In genomic region chr5:92375368-92375767, GRCm38 (mm10) we compare ENCODE assay signal across 9 mouse cellular contexts. TPM values are rescaled to one million over a fixed set of nuclear protein-coding genes. Genes with fewer than 3 reads are reported as not detected.
DNase-seq lines count a peak whose midpoint lies in the region; ATAC-seq lines count a peak whose summit lies in the region.
"Had no signal": no experiment of that assay in that cellular context is flagged by ENCODE, and none has a peak within 500 bp of the region (broad histone marks: within the 10 kb centered on the region; RNA-seq: fewer than 3 reads in every experiment).

No protein-coding gene starts in this region.

- intact Hi-C loops in heart, postnatal 25 days (cut with DNase I) = no loop called here

- H3K9ac ChIP-seq in lung, embryonic 16.5 days (ENCODE audit: low read length) = no peak overlapping the region
- H3K9ac ChIP-seq: forebrain, postnatal 0 days had no signal

- 71% methylated on average over 17 of the region's 17 CpGs for WGBS in lung, embryonic 16.5 days

- peak; percentile 41 for DNase-seq in layer of hippocampus, adult 9-11 months
- no peak for DNase-seq in layer of hippocampus, adult 11-12 months (ENCODE audit: low spot score)
- DNase-seq in thymus, postnatal 10 days (ENCODE audit: low spot score in 2 of 2) = peak; percentile 23 to 37
- DNase-seq in frontal cortex, postnatal 25 days (ENCODE audit: low spot score in 2 of 2) = no peak
- no peak for DNase-seq in right cerebral cortex, adult 2 months (ENCODE audit: low spot score in 2 of 2)
- DNase-seq in heart, postnatal 25 days (ENCODE audit: low spot score) = no peak
- DNase-seq: forebrain, postnatal 0 days had no signal

- peaks cover 9% of the 10 kb centered on the region for H3K4me1 ChIP-seq in brown adipose tissue, adult 24 weeks (ENCODE audit: control insufficient read depth, insufficient read depth, insufficient read length, low read length)
- H3K4me1 ChIP-seq in lung, embryonic 16.5 days (replicated peaks; ENCODE audit: control insufficient read depth, insufficient read depth, low read length) = no peaks in the 10 kb centered on the region

- no peaks in the 10 kb centered on the region for H3K27me3 ChIP-seq in lung, embryonic 16.5 days (ENCODE audit: control insufficient read depth, insufficient read depth, low read depth, low read length)

- no peak overlapping the region for H3K4me2 ChIP-seq in lung, embryonic 16.5 days (ENCODE audit: low read depth, low read length)

- ATAC-seq in lung, embryonic 16.5 days (ENCODE audit: low read depth) = peak; percentile 28; the same call in 1 of the 2 replicates
- ATAC-seq: forebrain, postnatal 0 days had no signal

- peak overlapping the region; percentile 29 for H3K4me3 ChIP-seq in brown adipose tissue, adult 24 weeks (ENCODE audit: insufficient read depth, low read depth, low read length)
- no peak overlapping the region for H3K4me3 ChIP-seq in lung, embryonic 16.5 days (ENCODE audit: low read length)

- no peaks in the 10 kb centered on the region for H3K9me3 ChIP-seq in lung, embryonic 16.5 days (ENCODE audit: control insufficient read depth, low read length)

- peak overlapping the region; percentile 86 for H3K27ac ChIP-seq in brown adipose tissue, adult 24 weeks (replicated peaks; ENCODE audit: low read depth, low read length)
- H3K27ac ChIP-seq in lung, embryonic 16.5 days (ENCODE audit: low read length) = no peak overlapping the region

- H3K36me3 ChIP-seq in lung, embryonic 16.5 days (ENCODE audit: control insufficient read depth, insufficient read depth, low read length) = no peaks in the 10 kb centered on the region

RNA-seq across cellular contexts. Expression of gene Cxcl10, which starts 26.7 kb away (rescaled TPM):
- 2.7 TPM in 1 of 2 replicates, not detected in the other for polyA plus RNA-seq in brown adipose tissue, adult 24 weeks (2012; ENCODE audit: insufficient read depth, insufficient read length, missing spikeins)
- 0.57 and 2.7 TPM in 2 replicates for polyA plus RNA-seq in lung, embryonic 16.5 days (2015; fragmentation: Nextera tagmentation; extraction: Ambion mirVana)
- total RNA-seq in heart, postnatal 25 days (2021) = not detected

RNA-seq across cellular contexts. Expression of gene Art3, which starts 43.7 kb away (rescaled TPM):
- 163 and 220 TPM in 2 replicates for polyA plus RNA-seq in brown adipose tissue, adult 24 weeks (2012; ENCODE audit: insufficient read depth, insufficient read length, missing spikeins)
- 9.3 and 12.6 TPM in 2 replicates for polyA plus RNA-seq in lung, embryonic 16.5 days (2015; fragmentation: Nextera tagmentation; extraction: Ambion mirVana)
- 100 to 1,000 TPM; 689 to 788 TPM for total RNA-seq in heart, postnatal 25 days (2021)

RNA-seq across cellular contexts. Expression of gene Cxcl9, which starts 47.5 kb away (rescaled TPM):
- 15.5 and 47.1 TPM in 2 replicates for polyA plus RNA-seq in brown adipose tissue, adult 24 weeks (2012; ENCODE audit: insufficient read depth, insufficient read length, missing spikeins)
- not detected in 2 replicates for polyA plus RNA-seq in lung, embryonic 16.5 days (2015; fragmentation: Nextera tagmentation; extraction: Ambion mirVana)
- total RNA-seq in heart, postnatal 25 days (2021) = 1 to 10 TPM; 1.7 to 2.6 TPM
- total RNA-seq: forebrain, postnatal 0 days had no signal
- polyA plus RNA-seq: forebrain, postnatal 0 days had no signal

RNA-seq across cellular contexts. Expression of gene Nup54, which starts 59.7 kb away (rescaled TPM):
- 20.3 and 20.9 TPM in 2 replicates for polyA plus RNA-seq in brown adipose tissue, adult 24 weeks (2012; ENCODE audit: insufficient read depth, insufficient read length, missing spikeins)
- 52.5 and 57.3 TPM in 2 replicates for polyA plus RNA-seq in lung, embryonic 16.5 days (2015; fragmentation: Nextera tagmentation; extraction: Ambion mirVana)
- total RNA-seq in heart, postnatal 25 days (2021) = 10 to 100 TPM; 16.5 to 17.0 TPM

Comparison
In these comparisons a context has a peak if more than half of its experiments do, and no peak if none do; other contexts are left out.
1. DNase-seq: peak in layer of hippocampus, adult 9-11 months (single experiment) and thymus, postnatal 10 days (2 of 2); none in layer of hippocampus, adult 11-12 months (single experiment), frontal cortex, postnatal 25 days (0 of 2), right cerebral cortex, adult 2 months (0 of 2) and heart, postnatal 25 days (single experiment).
2. RNA of gene Art3, which starts 43.7 kb away (polyA plus RNA-seq): 163 to 220 TPM in brown adipose tissue, adult 24 weeks; 9.3 to 12.6 TPM in lung, embryonic 16.5 days; every median in the first group is over 10 times any median in the second.
3. RNA of gene Cxcl9, which starts 47.5 kb away (polyA plus RNA-seq): 15.5 to 47.1 TPM in brown adipose tissue, adult 24 weeks; not detected in lung, embryonic 16.5 days; every median in the first group is over 10 times any median in the second.